Mouse (Mus musculus) monocyte, adult 2 months (primary cell): ENCODE results near the gene Copg2.

Experiments used
- DNase-seq, 2 experiments: peaks; one replicate each; pipeline ENCODE4 v3.0.0; 2022; ENCODE audit warnings: low spot score in 2 of 2, low read depth in 1 of 2

The Copg2 gene

DNA sequence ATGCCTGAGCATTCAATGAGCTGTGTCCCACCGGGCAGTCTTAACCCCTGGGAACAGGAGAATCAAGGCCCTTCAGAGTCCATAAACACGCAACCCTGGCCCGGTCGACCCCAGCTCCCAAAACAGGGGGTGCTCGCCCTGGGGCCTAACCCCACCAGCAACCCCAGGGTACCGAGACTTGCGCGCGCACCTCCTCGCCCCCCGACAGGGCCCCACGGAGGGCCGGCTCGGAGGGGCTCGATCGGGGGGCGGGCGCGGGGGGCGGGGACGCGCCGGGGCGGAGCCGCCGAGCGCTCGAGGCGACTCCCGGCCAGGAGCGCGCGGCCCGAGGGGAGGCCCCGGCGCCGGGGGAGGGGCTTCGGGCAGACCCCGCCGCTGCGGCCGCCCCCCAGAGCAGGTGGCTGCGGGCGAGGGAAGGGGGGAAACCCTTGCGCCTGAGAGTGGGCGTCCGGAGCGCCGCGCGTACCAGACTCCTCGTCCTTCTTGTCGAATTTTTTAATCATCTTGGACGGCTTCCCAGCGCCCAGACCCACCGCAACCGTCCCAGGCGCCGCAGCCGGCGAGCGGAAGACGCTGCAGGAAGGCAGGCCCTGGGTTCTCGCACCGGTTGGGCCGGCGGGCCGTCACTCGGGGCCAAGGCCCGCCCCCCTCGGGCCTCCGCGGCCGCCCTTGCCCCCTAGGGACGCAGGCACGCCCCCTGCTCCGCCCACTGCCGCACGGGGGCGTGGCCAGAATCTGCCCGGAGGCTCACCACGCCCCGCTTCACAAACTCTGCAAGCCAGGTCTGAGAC, at the start of gene Copg2:
Copg2 (minus strand) TSS at position 600 of the 791 bp plus-strand sequence.
- DNase-seq = peak; percentile 85 to 91

GRCm38 (mm10) chr6:30939264-30939663, 42.7 kb upstream of the Copg2 start:
- no peak for DNase-seq

GRCm38 (mm10) chr6:30922821-30923220, 26.2 kb upstream of the Copg2 start:
- no peak for DNase-seq

GRCm38 (mm10) chr6:30921826-30922225, 25.2 kb upstream of the Copg2 start:
- no peak for DNase-seq

DNA sequence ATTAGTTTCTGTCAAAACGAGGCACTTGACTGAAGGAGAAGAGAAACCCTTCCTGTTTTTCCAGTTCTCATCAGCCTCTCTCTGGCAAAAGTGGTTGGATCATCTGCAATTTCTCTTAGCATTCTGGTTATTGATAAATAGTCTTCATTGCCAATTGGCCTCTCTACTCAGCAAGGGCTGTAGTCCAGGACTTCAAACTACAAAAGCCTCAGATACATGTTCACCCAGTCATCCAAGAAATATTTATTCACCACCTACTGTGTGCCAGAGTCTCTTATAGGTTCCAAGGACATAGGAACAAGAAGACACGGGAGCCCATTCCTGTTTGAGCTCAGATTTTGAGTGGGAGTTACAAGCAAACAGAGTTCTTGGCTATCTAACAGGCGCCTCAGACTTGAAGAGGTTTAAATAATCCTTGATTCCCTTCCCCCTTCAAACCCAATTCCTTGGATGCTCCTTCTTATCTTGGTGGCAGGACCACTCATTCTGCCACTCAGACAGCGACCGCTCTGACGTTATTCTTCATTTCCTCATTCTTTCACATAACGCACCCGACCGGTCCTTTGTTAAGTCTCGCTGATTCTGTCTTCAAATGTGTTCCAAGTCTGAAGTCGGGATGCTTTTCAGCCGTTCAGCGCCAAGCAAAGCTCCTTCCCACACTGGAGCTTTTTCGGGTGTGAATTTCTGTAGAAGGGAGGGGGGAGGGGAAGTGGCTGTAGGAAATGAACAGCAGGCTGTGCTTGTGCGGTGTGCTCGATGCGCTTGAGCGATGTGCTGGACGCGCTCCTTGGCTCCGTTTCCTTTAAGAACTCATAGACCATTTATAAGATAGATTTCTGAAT, 24.5 kb upstream of the Copg2 start:
- no peak for DNase-seq

DNA sequence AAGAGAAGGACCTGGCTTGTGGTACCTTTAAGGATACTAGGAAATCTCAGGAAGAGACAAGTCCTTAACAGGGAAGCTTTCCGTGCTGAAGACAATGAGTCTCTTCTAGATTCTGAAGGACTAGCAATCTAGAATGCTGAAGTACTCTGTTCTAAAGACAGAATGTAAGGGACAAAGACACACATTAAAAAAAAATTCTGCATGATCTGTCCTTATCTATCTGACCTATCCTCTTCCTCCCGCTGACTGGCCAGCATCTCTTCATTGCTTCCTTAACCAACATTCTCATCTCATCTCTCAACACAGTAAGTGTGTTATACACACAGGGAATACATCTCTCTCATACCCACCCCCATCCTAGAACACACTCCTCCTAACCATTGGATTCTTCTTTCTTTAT, 18.9 kb upstream of the Copg2 start, which contains the start of gene Tsga13:
Tsga13 (minus strand) TSS at position 101 of the 400 bp plus-strand sequence.
- no peak for DNase-seq

DNA sequence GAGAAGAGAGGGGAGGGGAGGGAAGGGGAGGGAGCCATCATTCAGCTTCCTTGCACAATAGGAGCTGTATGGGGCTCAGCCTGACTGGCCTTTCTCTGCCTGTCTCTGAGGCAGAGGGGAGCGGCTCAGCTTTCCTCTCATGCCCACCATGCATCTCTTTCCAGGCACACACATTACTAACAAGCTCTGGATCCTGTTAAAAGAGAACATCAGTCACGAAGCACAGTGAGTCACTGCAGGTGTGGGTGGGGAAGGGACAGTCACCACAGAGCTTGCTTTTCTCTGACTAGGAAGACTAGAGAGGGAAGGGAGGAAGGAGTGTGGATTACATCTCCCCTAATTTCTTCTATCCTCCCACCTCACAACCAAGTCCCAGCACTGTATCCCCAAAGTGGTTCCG, 11.4 kb upstream of the Copg2 start:
- no peak for DNase-seq

DNA sequence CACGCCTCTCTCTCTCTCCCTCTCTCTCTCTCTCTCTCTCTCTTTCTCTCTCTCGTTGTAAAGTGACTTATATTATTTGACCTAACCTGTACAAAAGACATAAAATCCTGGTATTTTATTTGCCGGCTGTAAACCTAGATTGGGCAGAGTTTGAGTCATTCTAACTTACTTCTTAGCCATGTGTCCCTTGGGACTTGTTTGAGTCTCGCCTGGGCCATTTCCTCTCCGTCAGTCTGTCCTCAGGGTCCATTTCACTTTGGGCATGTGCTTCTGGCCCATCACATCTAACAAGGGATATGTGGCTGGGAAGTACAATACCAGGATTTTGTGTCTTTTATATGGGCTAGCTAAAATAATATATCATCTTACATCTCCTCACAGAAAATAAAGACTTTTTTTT, 8.3 kb upstream of the Copg2 start:
- no peak for DNase-seq

DNA sequence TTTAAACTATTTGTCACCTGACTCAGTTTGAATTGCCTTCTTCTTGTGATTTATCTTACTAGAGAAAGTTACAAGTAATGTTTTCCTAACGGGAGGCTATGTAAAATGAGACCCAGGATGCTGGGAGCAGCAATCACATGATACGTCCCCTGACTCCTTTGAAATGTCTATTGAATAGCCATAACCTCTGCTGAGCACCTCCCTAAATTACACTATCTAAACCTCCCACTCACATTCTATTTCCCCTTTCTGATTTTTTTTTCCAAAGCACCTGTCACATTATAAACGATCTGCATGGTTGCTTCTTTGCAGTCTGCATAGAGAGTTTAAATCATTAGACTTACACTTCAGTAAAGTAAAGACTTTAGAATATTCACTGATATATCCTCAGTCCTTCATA, 7.4 kb upstream of the Copg2 start:
- no peak for DNase-seq

DNA sequence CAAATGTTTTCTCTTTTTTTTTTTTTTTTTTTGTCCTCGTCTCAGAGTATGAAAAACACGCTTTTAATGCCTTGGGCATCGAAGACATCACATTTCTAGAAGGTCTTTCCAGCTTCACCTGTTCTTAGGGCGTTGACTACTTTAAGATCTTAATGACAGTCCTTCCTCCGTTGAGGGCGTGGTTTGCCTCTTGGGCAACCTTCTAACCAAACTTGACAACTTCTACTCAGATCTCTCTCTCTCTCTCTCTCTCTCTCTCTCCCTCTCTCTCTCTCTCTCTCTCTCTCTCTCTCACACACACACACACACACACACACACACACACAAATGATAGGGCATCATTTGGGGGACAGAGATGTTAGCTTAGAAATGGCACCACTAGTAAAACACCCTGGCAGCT, 926 bp upstream of the Copg2 start:
- no peak for DNase-seq

DNA sequence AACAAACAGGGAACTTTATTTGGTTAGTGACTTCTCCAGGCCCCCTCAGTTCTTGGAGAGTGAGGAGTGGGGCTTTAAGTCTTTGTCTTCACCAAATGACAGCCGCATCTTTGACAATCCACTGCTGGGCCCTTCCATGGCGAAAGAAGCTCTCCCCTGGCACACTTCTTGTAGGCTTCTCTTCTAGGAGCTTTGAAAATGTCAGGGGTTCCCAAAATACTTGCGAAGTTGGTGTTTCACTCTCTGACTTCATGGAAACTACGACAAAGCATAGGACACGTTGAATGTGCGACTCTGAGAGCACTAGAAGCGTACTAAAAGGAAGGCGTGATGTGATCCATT, 363 bp upstream of the Copg2 start:
- DNase-seq = no peak

GRCm38 (mm10) chr6:30895819-30896194, 787 bp downstream of the Copg2 start:
- DNase-seq = no peak

GRCm38 (mm10) chr6:30893081-30893480, 3.5 kb downstream of the Copg2 start:
- DNase-seq = no peak

DNA sequence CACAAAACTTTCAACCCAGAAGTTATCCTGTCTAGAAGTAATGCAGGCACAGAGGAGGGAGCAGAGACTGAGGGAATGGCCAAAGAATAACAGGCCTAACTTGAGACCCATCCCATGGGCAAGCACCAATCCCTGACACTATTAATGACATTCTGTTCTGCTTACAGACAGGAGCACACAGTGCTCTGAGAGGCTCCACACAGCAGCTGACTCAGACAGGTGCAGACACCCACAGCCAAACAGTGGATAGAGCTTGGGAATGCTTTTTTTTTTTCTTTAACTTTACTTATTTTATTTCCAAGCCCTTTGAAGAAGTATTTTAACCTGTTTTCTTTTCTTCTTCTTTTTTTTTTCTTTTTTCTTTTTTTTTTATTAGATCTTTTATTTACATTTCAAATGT, 4.8 kb downstream of the Copg2 start:
- DNase-seq = no peak

DNA sequence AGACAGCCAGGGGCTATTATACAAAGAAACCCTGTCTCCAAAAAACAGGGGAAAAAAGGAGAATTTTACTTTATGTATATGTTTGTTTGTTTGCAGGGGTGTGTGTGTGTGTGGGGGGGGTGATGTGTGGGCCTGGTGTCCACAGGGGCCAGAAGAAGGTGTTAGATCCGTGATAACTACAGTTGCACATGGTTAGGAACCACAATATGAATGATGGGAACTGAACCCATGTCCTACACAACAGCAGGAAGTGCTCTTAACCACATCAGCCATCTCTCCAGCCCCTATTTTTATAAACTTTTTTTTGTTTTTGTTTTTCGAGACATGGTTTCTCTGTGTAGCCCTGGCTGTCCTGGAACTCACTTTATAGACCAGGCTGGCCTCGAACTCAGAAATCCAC, 11.7 kb downstream of the Copg2 start:
- DNase-seq = no peak

DNA sequence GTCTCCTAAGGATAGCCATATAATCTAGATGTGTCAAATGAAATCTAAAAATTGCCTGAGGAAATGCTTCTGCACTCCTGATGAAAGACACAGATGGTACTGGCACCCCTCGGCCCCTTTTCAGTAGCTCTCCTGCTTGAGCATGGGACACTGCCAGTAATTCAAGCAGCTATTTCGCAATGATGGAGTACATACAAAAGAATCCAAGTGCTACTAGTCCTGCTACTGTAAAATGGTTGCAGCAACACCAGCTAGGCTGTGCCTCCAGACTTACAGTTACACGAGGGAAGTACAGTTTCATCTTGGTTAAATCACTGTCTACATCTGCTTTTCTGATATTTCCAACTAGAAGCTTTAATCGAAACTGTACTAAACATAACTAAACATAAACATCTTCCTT, 13.1 kb downstream of the Copg2 start:
- no peak for DNase-seq

DNA sequence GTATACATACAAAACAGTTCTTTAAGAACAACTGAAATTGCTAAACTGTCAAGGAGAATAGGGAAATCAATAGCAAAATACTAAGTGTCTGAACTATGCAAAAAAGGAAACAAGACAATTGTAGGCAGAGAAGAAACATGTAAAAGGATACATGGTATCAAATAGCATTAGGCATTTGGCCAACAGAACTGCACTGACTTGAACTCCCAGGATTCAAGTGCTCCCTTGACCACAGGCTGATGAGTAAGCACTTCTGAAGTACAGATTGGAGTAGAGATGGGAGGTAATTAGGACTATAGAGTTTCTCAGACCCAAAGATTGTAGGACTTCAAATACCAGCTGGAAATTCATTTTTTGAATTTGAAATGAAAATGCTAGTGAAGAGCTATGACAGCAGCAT, 19.9 kb downstream of the Copg2 start:
- no peak for DNase-seq

DNA sequence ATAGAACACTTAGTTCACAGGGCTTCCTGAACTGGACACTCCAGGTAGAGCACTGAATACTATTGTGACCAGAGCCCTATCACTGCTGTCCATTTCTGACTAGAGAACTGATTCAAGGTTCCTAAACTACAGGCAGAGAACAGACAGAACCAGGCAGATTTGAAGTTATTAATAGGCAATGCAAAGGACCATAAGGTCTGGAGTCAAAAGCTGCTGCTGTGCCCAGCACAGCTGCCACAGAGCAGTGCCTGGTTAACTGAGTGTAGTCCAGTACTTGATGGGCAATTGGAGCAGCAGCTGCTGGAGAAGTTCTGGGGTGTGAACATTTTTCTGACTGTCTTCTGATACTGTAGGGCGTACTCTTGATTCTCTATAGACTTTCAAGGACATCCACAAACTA, 30.1 kb downstream of the Copg2 start:
- DNase-seq = no peak

GRCm38 (mm10) chr6:30865031-30865678, 31.4 kb downstream of the Copg2 start:
- DNase-seq = no peak

DNA sequence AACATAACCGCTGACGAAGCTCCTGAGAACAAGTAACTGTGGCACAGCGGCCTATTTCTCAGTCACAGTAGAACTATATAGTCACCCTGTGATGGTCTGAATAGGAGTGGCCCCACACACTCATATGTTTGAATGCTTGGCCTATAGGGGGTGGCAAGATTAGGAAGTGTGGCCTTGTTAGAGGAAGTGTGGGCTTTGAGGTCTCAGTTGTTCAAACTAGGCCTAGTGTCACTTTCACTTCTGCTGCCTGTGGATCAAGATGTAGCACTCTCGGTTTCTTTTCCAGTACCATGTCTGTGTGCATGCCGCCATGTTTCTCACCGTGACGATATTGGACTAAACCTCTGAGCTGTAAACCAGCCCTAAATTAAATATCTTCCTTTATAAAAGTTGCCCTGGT, 40.6 kb downstream of the Copg2 start:
- DNase-seq = peak; percentile 25 to 27

DNA sequence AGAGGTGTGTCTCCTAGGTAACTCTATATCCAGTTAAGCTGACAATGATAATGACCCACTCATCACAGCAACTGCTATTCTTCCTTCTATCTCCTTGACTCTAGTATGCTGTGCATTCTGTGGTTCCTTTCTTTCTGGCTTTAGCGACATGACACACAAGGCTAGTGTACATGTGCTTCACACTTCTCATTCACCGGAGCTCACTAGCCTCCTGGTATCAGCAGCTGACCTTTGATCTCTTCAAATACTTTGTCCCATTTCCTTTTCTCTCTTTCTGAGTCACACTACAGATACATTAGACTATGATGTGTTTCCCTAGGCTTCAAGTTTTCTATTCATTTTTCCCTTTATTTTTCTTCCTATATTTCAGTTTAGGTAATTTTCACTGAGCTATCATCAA, 41.4 kb downstream of the Copg2 start:
- DNase-seq = no peak

GRCm38 (mm10) chr6:30849818-30850217, 46.8 kb downstream of the Copg2 start:
- DNase-seq = no peak
